Mouse (Mus musculus) CH12.LX (cell line): ENCODE results near the gene 9930022D16Rik. TPM values are rescaled to one million over a fixed set of nuclear protein-coding genes. Genes with fewer than 3 reads are reported as not detected.

Experiments
- DNase-seq: peaks from one replicate; pipeline ENCODE4 v3.0.0-alpha.2; 2013; ENCODE audit errors: extremely low read depth
- H3K27ac ChIP-seq: 2 replicates; pipeline ENCODE4 v1.5.1; 2012; ENCODE audit warnings: low read depth, mild to moderate bottlenecking, control low read depth, moderate library complexity; ENCODE audit not compliant: insufficient read depth
- H3K27me3 ChIP-seq: replicated peaks from 2 replicates; pipeline ENCODE3; 2012; ENCODE audit warnings: inconsistent platforms
- H3K36me3 ChIP-seq, 2 experiments: replicated peaks in 1 of 2; 2 replicates each; pipeline versions ENCODE3 to v1.6.1; 2012; ENCODE audit warnings: inconsistent platforms in 1 of 2, low read length in 1 of 2, mild to moderate bottlenecking in 1 of 2, mixed read lengths in 1 of 2, moderate library complexity in 1 of 2; ENCODE audit not compliant: control insufficient read depth in 1 of 2, insufficient read depth in 1 of 2
- H3K4me1 ChIP-seq, 2 experiments: 2 replicates each; pipeline ENCODE4 v1.6.1; 2012; ENCODE audit warnings: inconsistent platforms in 1 of 2, moderate library complexity in 1 of 2; ENCODE audit not compliant: insufficient read depth in 2 of 2, control insufficient read depth in 1 of 2
- H3K4me2 ChIP-seq: 2 replicates; pipeline ENCODE4 v1.6.1; 2012; ENCODE audit warnings: low read depth, mild to moderate bottlenecking, control low read depth; ENCODE audit not compliant: poor library complexity, insufficient read depth, severe bottlenecking
- H3K4me3 ChIP-seq, 3 experiments: fragments of 150-350 bp in 1 of 3; sonication (generic) in 1 of 3; replicated peaks in 1 of 3; 2 replicates each; pipeline versions ENCODE3 to v1.5.1; 2011 to 2012; ENCODE audit warnings: low read depth in 2 of 3, low read length in 2 of 3, mild to moderate bottlenecking in 2 of 3, moderate library complexity in 2 of 3, control low read depth in 1 of 3, improper control_type of control experiment in 1 of 3, inconsistent platforms in 1 of 3, mixed read lengths in 1 of 3; ENCODE audit not compliant: poor library complexity in 1 of 3
- H3K79me2 ChIP-seq: replicated peaks from 2 replicates; pipeline ENCODE4 v1.6.1; 2012; ENCODE audit warnings: mild to moderate bottlenecking, moderate library complexity; ENCODE audit not compliant: control insufficient read depth, poor library complexity, insufficient read depth, severe bottlenecking; ENCODE audit errors: extremely low read depth
- H3K9ac ChIP-seq: 2 replicates; pipeline ENCODE4 v1.6.1; 2012; ENCODE audit warnings: low read depth, mild to moderate bottlenecking, control low read depth, moderate library complexity; ENCODE audit not compliant: insufficient read depth
- H3K9me3 ChIP-seq: replicated peaks from 2 replicates; pipeline ENCODE3; 2012; ENCODE audit warnings: low read length, inconsistent platforms, mixed read lengths
- BHLHE40 ChIP-seq: IDR thresholded peaks from 2 replicates; pipeline ENCODE4 v1.6.1; 2011; ENCODE audit warnings: mild to moderate bottlenecking, low read depth, low read length, improper control_type of control experiment
- E2F4 ChIP-seq: IDR thresholded peaks from 2 replicates; pipeline ENCODE4 v1.6.1; 2011; ENCODE audit warnings: low read depth, low read length, improper control_type of control experiment; ENCODE audit not compliant: insufficient replicate concordance
- ELF1 ChIP-seq: IDR thresholded peaks from 2 replicates; pipeline ENCODE4 v1.6.1; 2014; ENCODE audit warnings: low read depth, mild to moderate bottlenecking, inconsistent platforms, low read length, improper control_type of control experiment
- ETS1 ChIP-seq: conservative IDR thresholded peaks from 2 replicates; pipeline ENCODE4 v1.6.1; 2012; ENCODE audit warnings: low read depth, mild to moderate bottlenecking, inconsistent platforms, low read length, improper control_type of control experiment, moderate library complexity
- HCFC1 ChIP-seq: IDR thresholded peaks from 2 replicates; pipeline ENCODE4 v1.6.1; 2012; ENCODE audit warnings: low read depth, mild to moderate bottlenecking, inconsistent platforms, low read length, improper control_type of control experiment
- JUN ChIP-seq: IDR thresholded peaks from 2 replicates; pipeline ENCODE4 v1.6.1; 2011; ENCODE audit warnings: low read depth, mild to moderate bottlenecking, low read length, improper control_type of control experiment, moderate library complexity; ENCODE audit not compliant: insufficient read depth
- KAT2A ChIP-seq: IDR thresholded peaks from 2 replicates; pipeline ENCODE4 v1.6.1; 2012; ENCODE audit warnings: low read length, improper control_type of control experiment, inconsistent platforms; ENCODE audit not compliant: insufficient replicate concordance
- MAFK ChIP-seq: IDR thresholded peaks from 2 replicates; pipeline ENCODE4 v1.6.1; 2011; ENCODE audit warnings: low read length, improper control_type of control experiment; ENCODE audit not compliant: insufficient replicate concordance
- MAX ChIP-seq: IDR thresholded peaks from 2 replicates; pipeline ENCODE4 v1.6.1; 2011; ENCODE audit warnings: low read length, improper control_type of control experiment
- MEF2A ChIP-seq: IDR thresholded peaks from 2 replicates; pipeline ENCODE4 v1.6.1; 2014; ENCODE audit warnings: low read depth, mild to moderate bottlenecking, inconsistent platforms, low read length, improper control_type of control experiment, borderline replicate concordance
- MYC ChIP-seq: IDR thresholded peaks from 2 replicates; pipeline ENCODE4 v1.6.1; 2011; ENCODE audit warnings: low read depth, mild to moderate bottlenecking, improper control_type of control experiment, low read length
- NRF1 ChIP-seq: IDR thresholded peaks from 2 replicates; pipeline ENCODE4 v1.6.1; 2014; ENCODE audit warnings: low read depth, mild to moderate bottlenecking, inconsistent platforms, low read length, improper control_type of control experiment, moderate library complexity
- RAD21 ChIP-seq: IDR thresholded peaks from 2 replicates; pipeline ENCODE4 v1.6.1; 2011; ENCODE audit warnings: low read depth, mild to moderate bottlenecking, low read length, improper control_type of control experiment, moderate library complexity
- SMC3 ChIP-seq: IDR thresholded peaks from 2 replicates; pipeline ENCODE4 v1.6.1; 2011; ENCODE audit warnings: low read depth, low read length, improper control_type of control experiment
- TBP ChIP-seq: conservative IDR thresholded peaks from 2 replicates; pipeline ENCODE4 v1.6.1; 2011; ENCODE audit warnings: low read depth, low read length, improper control_type of control experiment
- USF1 ChIP-seq: IDR thresholded peaks from 2 replicates; pipeline ENCODE4 v1.6.1; 2014; ENCODE audit warnings: low read depth, mild to moderate bottlenecking, inconsistent platforms, low read length, improper control_type of control experiment
- ZKSCAN1 ChIP-seq: IDR thresholded peaks from 2 replicates; pipeline ENCODE4 v1.6.1; 2012; ENCODE audit warnings: low read depth, inconsistent platforms, low read length, improper control_type of control experiment, borderline replicate concordance
- ZMIZ1 ChIP-seq: IDR thresholded peaks from 2 replicates; pipeline ENCODE4 v1.6.1; 2012; ENCODE audit warnings: low read depth, mild to moderate bottlenecking, inconsistent platforms, low read length, improper control_type of control experiment
- dilution Hi-C: fragments of 300-500 bp; cut with MboI; formaldehyde crosslinking; loops from 2 replicates; pipeline ENCODE4 v1.14.3; 2020; ENCODE audit warnings: low sequenced_read_pairs; ENCODE audit not compliant: extremely low pct_unique_long_range_greater_than_20kb, extremely low pct_ligation_motif_present
- in situ Hi-C: fragments of 300-500 bp; cut with MboI; formaldehyde crosslinking; loops from 3 replicates; pipeline ENCODE4 v1.14.3; 2019; ENCODE audit warnings: low sequenced_read_pairs, low pct_ligation_motif_present, low pct_unique_long_range_greater_than_20kb, mixed read lengths
- polyA plus RNA-seq: library from polyadenylated mRNA; unstranded; fragments of >175 nt; gene quantifications from 2 replicates; pipeline ENCODE4 v1.2.1, GENCODE M21; 2012; ENCODE audit warnings: low read depth; ENCODE audit not compliant: insufficient read length
- total RNA-seq, 2 experiments: library from RNA; depleted of rRNA; stranded (reverse); fragments of 300-350 nt in 1 of 2; fragments of >200 nt in 1 of 2; gene quantifications; 2 replicates each; pipeline ENCODE4 v1.2.3; 2012 to 2014

The 9930022D16Rik gene
- total and polyA plus RNA-seq, 3 experiments: 0.08 TPM; not detected in 1

DNA sequence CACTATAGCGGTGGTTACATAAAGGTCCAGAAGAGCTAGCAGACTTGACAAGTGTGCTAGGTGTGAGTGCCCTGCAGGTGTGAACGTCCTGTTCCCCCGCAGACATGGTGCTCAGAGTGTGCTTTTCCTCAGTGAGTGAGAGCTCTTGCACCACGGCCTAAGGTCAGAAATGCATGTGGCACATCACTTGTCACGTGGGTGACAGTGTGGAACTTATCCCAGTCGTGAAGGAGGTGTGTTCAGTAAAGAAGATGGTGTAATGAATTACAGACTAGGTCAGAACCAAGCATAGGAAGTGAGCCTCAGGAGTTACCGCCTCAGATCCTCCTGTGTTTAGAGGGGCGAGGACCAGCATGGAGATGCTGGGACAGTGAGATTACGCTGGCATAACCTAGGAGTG, 18.4 kb upstream of the 9930022D16Rik start:
- Histone ChIP-seq H3K27ac (no peak overlapping the region), H3K4me2 (no peak overlapping the region)
- TF ChIP-seq NRF1: no peak
- no peak for TF ChIP-seq ZMIZ1
- no peak for TF ChIP-seq KAT2A
- no peak for TF ChIP-seq ELF1
- TF ChIP-seq USF1: no peak
- no peak for TF ChIP-seq TBP
- no peak for TF ChIP-seq MEF2A
- no peak for TF ChIP-seq MYC
- no peak for TF ChIP-seq ZKSCAN1
- no peak for TF ChIP-seq MAX
- TF ChIP-seq JUN: no peak
- no peak for TF ChIP-seq BHLHE40
- no peak for TF ChIP-seq E2F4
- no peak for TF ChIP-seq HCFC1
- no peak for TF ChIP-seq ETS1
- no peak for TF ChIP-seq RAD21
- TF ChIP-seq MAFK: no peak
- TF ChIP-seq, all 38 proteins: peak for 0
- in situ Hi-C loops (no loop called here), dilution Hi-C loops (no loop called here)
- H3K4me3 ChIP-seq: no peak overlapping the region
- H3K9ac ChIP-seq: no peak overlapping the region
- no peaks in the 10 kb centered on the region for H3K27me3 ChIP-seq
- H3K36me3 ChIP-seq: peaks cover 32 to 88% of the 10 kb centered on the region in 2 experiments
- peaks cover 13 to 44% of the 10 kb centered on the region in 2 experiments for H3K4me1 ChIP-seq
- H3K79me2 ChIP-seq: no peaks in the 10 kb centered on the region
- no peak for DNase-seq
- no peaks in the 10 kb centered on the region for H3K9me3 ChIP-seq

DNA sequence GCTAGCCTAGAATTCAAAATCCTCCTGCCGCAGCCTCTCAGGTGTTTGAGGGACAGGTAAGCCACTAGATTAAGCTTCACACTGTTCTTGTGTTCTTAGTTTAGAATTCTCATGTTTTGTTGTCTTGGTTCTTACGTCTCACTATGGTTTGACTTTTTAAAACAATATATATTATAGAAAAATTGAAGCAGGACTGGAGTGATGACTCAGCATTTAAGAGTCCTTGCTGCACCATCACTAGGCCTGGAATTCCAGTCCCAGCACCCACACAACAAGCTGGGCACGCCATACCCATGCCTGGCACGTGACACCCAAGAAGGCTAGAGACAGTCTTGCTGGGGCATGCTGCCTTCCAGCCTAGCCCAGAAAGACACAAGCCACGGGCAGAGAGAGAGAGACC, 7.3 kb upstream of the 9930022D16Rik start:
- no peak overlapping the region for H3K4me2 ChIP-seq
- no peak overlapping the region for H3K9ac ChIP-seq
- dilution Hi-C loops: no loop called here
- H3K4me1 ChIP-seq: peaks cover 26 to 44% of the 10 kb centered on the region in 2 experiments
- TF ChIP-seq SMC3: no peak
- peak; percentile 91 for TF ChIP-seq MAFK
- H3K27me3 ChIP-seq: no peaks in the 10 kb centered on the region
- H3K9me3 ChIP-seq: peaks cover 6% of the 10 kb centered on the region
- in situ Hi-C loops: no loop called here
- H3K27ac ChIP-seq: no peak overlapping the region
- H3K36me3 ChIP-seq: peaks cover 0 to 7% of the 10 kb centered on the region in 2 experiments
- no peaks in the 10 kb centered on the region for H3K79me2 ChIP-seq
- DNase-seq: no peak
- no peak overlapping the region for H3K4me3 ChIP-seq
